Mouse (Mus musculus): ENCODE results near the gene Mmrn1.

DNA sequence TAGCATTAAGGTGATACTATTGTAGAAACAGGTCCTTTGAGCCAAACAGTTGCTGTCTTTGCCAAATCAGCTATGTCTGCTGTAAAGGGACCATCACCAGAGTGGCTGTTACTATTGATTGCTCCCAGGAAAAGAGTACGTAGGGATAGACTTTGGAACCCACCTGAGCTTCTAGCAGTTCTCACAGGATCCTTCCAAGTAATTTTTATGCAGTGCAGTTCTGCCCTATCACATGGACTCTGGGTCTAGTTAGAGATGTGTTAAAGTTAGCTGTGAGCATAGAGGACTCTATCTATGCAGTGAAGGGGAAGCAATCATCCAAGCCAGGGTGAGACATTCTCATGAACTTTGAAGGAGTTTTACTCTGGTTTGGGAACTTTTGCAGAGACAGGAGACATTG is 94.9 kb downstream of the Mmrn1 start:
- no peak for TF ChIP-seq CTCF (IDR thresholded peaks at IDR 0.05; ENCODE audit: low read depth)
- no peak for TF ChIP-seq EP300 (IDR thresholded peaks at IDR 0.05; ENCODE audit: low read depth)

Data from liver, postnatal 0 days (tissue).